Mouse (Mus musculus): ENCODE data around the gene Stac3.

Stac3 gene

GRCm38 (mm10) chr10:127509051-127509836 lies 7.8 kb downstream of the Stac3 start:
- peak; percentile 82 to 90 for DNase-seq (ENCODE audit: low spot score in 2 of 2)

GRCm38 (mm10) chr10:127509837-127510701 lies 8.6 kb downstream of the Stac3 start:
- no peak for DNase-seq (ENCODE audit: low spot score in 2 of 2)

- DNase-seq (ENCODE audit: low spot score in 2 of 2) = no peak
These were observed 9.6 kb downstream of the Stac3 start for GRCm38 (mm10) chr10:127510895-127511617.

GRCm38 (mm10) chr10:127511634-127512306 lies 10.3 kb downstream of the Stac3 start:
- peak in 1 of 2 experiments; percentile 68 for DNase-seq (ENCODE audit: low spot score in 2 of 2)

GRCm38 (mm10) chr10:127512307-127512666 lies 10.8 kb downstream of the Stac3 start:
- DNase-seq (ENCODE audit: low spot score in 2 of 2) = no peak

GRCm38 (mm10) chr10:127512813-127513212 lies 11.3 kb downstream of the Stac3 start:
- peak; percentile 94 to 95 for DNase-seq (ENCODE audit: low spot score in 2 of 2)

GRCm38 (mm10) chr10:127513501-127514091 lies 12.1 kb downstream of the Stac3 start:
- no peak for DNase-seq (ENCODE audit: low spot score in 2 of 2)

GRCm38 (mm10) chr10:127514111-127514698 lies 12.7 kb downstream of the Stac3 start:
- no peak for DNase-seq (ENCODE audit: low spot score in 2 of 2)

- DNase-seq (ENCODE audit: low spot score in 2 of 2) = no peak
These were observed 13.3 kb downstream of the Stac3 start, which contains the start of gene Ndufa4l2 for GRCm38 (mm10) chr10:127514764-127515163. Ndufa4l2 (plus strand) TSS chr10:127514967.

- DNase-seq (ENCODE audit: low spot score in 2 of 2) = no peak
These were observed 13.9 kb downstream of the Stac3 start for GRCm38 (mm10) chr10:127515271-127515982.

GRCm38 (mm10) chr10:127515983-127516459 lies 14.5 kb downstream of the Stac3 start:
- no peak for DNase-seq (ENCODE audit: low spot score in 2 of 2)

- no peak for DNase-seq (ENCODE audit: low spot score in 2 of 2)
These were observed 15.2 kb downstream of the Stac3 start for GRCm38 (mm10) chr10:127516576-127517260.

- no peak for DNase-seq (ENCODE audit: low spot score in 2 of 2)
These were observed 16.5 kb downstream of the Stac3 start for GRCm38 (mm10) chr10:127517941-127518340.

GRCm38 (mm10) chr10:127519041-127519701 lies 17.7 kb downstream of the Stac3 start:
- no peak for DNase-seq (ENCODE audit: low spot score in 2 of 2)

GRCm38 (mm10) chr10:127519903-127520713 lies 18.6 kb downstream of the Stac3 start:
- DNase-seq (ENCODE audit: low spot score in 2 of 2) = no peak

GRCm38 (mm10) chr10:127520714-127521357 lies 19.4 kb downstream of the Stac3 start:
- no peak for DNase-seq (ENCODE audit: low spot score in 2 of 2)

- DNase-seq (ENCODE audit: low spot score in 2 of 2) = peak in 1 of 2 experiments; percentile 43
These were observed 20.2 kb downstream of the Stac3 start for GRCm38 (mm10) chr10:127521611-127522080.

Data from spleen, postnatal 10 days (tissue).